Mouse (Mus musculus) embryo, embryonic 10 days (tissue): ENCODE measurements around the gene Gm28308.

Experiments
- DNase-seq: peaks from one replicate; pipeline ENCODE4 v3.0.0-alpha.2; 2015; ENCODE audit warnings: low spot score

The Gm28308 gene

DNA sequence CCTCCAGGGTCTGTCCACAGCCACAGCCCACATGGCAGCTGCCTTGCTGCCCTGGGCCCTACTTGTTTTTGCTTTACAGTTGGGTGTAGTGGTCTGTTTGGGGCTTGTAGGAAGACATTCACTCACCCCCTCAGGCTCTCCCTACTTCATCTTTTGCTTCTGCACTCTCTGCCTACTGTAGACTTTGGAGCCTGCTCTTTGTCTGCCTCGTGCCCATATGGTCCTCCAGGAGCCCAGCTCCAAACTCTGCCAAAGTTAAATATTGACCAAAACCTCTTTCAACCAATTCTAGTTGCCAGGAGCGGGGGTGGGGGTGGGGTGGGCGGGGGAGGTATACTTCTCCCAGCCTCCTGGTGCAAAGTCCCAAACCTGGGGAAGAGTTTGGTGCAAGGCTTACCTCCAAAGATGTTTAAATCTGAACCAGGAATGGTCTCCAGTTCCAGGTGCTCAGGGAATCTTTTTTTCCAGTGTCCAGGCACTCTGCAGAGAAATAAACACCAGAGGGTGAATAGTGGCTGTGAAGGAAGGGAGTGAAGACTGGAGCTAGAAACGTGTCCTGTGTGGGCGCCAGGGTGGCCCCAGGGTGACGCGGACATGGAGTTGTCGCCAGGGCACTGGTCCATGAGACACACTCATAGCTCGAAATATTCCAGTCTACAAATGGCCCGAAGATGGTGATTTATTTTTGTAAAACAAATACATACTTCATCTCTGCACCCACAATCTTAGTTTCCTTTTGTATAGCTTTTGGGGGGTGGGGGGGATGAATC is 29.6 kb downstream of the Gm28308 start:
- DNase-seq = no peak

DNA sequence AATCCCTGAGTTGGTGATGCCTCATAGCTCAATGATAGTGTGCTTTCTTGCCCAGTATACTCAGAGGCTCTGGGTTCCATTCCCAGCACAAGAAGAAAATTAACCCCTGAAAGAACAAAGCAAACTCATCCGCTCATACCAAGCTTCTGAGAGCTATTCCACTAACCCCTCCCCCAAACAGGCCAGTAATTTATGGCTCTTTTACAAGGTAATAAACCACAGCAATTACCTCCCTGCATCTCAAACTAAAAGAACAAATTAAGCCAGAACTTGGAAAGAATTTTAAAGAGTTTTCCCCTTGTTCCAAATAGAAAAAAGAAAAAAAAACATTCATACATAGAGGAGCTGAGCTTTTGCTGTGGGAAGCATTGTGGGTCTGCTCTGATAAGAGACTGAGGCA is 30.3 kb downstream of the Gm28308 start:
- peak; percentile 49 for DNase-seq

DNA sequence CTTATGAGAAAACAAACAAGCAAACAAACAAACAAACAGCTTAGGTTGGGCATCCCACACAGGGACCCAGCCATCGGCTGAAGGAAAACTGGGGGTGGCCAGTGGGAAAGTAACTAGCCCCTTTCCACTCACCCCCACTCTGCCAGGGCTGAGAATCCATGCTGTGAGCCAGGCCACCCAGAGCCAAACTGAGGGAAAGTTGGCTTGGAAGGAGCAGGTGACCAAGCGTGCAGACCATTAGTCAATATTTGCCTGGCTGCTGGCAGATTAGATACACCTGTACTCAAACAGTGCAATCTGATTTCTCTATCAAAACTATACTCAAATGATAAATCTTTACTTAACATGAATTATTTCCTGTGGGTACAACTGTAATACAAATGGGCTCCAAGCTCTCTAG is 31.1 kb downstream of the Gm28308 start:
- no peak for DNase-seq

DNA sequence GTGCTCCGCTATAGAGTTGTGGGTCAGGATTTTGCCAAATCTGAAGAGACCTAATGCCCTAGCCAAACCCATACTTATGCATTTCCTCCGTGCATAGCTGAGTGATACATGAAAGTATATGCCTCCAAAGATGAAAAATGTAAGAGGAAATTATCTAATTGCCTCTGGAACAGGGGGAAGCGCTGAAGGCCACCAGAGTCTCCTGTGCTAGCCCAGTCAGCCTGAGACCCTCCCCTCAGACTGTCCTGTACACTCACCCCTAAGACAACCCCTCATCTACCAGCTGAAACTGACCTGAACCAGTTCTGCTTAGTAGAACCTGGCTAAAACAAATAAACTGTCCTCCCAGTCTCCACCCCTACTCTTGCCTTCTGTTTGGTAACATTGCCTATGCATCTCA is 32.4 kb downstream of the Gm28308 start:
- no peak for DNase-seq

DNA sequence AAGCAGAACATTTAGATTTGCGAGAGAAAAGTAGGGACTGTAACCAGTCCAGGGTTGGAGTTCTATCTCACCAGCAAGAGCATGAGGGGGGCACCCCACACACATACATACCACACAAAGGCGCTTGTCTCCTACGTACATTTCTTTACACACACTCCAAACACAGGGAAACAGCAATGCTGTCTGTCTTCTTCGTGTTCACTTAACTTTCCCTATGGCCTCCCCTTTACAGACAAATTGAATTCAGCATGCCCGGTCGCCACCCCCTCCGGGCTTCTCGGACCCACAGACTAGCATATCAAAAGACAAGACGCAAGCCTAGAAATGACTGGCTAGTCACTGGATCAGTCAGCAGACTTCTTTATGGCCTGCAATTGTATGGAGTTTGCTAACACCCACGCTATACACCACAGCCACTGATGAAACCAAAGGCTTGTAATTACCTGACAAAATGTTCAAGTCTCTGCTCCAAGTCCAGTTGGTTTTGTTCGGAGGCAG is 32.9 kb downstream of the Gm28308 start:
- no peak for DNase-seq

DNA sequence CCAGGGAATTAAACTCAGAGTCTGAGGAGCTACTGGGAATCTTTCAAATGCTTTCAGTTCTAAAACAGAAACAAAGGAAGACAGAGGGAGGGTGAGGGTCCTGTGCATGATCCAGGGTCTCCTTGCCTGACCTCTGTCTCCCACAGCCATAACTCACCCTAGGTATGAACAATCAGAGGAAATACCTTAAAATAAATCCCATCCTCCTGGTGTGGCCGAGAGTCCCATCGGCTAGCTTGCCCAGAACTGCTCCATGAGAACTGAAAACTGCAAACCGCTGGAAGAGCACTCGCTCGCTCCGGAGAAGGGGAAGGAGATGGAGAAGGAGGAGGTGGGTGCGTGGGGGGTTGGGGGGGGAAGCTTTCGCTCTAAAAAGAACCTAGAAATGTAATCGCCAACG is 33.4 kb downstream of the Gm28308 start:
- peak; percentile 57 for DNase-seq

DNA sequence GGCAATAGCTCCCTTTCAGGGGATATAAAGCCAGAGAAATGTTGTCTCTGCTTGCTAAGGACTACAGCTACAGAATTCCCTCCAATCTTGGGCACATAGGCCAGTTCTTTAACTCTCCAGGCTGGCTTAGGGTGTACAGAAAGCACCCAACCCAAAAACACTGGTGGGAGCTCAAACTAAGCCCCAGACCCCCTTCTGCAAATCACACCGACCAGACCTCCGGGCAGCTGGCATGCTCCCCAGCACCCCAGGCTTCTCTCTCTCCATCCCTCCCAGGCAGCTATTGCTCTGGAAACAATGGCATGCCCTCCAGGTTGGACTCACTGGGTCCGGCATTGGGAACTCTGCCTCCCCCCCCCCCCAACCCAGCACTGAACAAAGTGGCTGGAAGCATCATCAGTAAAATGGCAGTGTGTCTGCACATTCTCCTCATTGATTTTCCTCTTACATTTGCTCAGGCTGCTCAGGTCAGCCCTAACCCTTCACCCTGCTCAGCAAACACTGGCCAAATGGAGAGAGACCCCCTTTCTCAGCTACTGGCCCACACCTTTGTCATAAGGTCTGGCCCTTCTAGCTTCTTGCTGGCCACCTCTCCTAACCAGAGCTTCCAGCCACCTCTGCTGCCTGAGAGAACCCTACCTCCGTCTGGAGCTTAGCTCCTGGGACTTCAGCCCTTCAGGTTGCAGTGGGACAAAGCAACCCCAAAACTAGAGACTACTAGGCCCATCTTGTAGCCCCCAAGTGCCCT is 34.0 kb downstream of the Gm28308 start:
- peak; percentile 28 for DNase-seq

DNA sequence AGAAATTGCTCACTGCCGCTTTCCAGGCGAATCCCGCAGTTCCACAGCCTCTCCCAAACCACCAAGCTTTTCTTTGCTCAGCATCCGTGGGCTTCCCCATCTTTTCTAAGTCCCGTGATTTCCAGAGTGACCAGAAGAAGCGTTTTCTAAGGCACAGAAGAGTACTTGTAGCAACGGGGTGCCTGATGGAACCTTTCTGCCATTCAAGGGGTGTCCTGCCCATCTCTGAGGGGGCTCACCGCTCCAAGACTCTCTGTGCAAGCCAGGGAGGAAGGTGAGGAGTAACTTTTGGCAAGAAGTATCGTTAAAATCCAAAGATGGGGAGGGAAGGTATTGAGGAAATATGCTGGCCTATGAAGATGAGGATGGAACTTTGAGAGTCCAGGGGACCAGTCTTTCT is 35.3 kb downstream of the Gm28308 start:
- DNase-seq = peak; percentile 18

DNA sequence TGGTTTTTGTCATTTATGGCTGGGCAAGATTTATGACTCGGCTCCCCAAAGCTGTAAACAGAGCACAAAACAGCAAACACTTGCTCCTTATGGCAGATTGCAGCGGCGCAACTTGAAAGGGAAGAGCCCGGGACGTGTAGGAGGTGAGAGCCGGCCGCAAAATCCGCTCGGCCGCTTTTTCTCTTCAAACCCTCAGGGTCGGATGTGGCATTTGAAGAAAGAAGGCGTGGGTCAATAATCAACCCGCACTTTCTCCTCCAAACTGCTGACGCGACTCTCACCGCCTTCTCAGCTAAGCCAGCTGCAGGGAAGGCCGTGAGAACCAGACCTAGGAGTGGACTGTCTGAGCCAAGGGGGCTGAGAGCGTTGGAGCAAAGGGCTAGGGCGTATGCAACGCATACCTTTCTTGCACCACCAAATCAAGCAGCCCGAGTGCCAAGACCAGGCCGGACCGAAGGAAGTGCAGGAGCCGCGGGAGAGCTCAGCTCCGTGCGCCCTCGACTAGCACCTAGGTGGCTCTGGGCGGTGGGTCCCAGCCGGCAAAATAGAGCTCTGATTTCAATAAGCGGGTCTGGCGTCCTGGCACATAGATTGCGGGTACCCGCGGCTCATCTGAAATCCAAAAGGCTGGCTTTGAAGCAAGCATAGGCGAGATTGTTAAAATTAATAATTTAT is 35.9 kb downstream of the Gm28308 start, which contains the start of gene 5730596B20Rik:
Gene 5730596B20Rik, plus strand, starts transcription at position 438 of the 675 bp plus-strand sequence.
- peak; percentile 85 for DNase-seq

DNA sequence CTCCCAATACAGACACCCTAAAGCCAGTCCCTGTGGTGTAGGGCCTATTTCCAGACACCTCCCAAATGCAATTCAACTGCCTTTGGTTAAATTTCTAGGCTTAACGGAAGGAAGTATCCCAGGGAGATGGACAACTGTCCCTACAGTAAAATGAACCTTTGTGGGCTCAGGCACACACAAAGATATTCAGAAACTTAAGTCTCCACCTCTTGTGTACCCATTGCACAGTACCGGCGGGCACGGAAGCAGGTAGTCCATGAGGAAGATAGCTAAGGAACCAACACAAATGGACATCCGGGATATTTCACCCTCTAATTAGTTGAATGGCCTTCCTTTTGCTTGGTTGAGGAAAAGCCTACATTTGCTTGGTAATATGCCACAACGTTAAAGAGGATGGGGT is 36.7 kb downstream of the Gm28308 start:
- DNase-seq = peak; percentile 52

DNA sequence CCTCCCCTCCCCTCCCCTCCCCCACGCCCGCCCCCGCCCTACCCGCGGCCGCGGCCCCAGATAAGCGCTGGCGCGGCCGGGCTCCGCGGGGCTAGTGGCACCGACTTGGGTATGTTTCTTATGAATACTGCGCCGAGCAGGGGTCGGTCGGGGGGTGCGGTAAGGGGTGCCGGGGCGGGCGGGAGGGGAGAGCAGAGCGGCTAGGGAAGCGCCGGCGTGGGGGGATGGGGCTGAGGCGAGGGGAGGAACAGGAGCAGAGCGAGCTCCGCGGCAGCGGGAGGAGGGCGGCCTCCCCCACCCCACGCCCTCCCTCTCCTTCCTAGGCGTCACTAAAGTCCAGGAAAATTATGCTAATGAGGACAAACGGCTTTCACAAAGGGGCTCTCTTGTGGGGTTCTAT is 37.3 kb downstream of the Gm28308 start:
- peak; percentile 66 for DNase-seq

DNA sequence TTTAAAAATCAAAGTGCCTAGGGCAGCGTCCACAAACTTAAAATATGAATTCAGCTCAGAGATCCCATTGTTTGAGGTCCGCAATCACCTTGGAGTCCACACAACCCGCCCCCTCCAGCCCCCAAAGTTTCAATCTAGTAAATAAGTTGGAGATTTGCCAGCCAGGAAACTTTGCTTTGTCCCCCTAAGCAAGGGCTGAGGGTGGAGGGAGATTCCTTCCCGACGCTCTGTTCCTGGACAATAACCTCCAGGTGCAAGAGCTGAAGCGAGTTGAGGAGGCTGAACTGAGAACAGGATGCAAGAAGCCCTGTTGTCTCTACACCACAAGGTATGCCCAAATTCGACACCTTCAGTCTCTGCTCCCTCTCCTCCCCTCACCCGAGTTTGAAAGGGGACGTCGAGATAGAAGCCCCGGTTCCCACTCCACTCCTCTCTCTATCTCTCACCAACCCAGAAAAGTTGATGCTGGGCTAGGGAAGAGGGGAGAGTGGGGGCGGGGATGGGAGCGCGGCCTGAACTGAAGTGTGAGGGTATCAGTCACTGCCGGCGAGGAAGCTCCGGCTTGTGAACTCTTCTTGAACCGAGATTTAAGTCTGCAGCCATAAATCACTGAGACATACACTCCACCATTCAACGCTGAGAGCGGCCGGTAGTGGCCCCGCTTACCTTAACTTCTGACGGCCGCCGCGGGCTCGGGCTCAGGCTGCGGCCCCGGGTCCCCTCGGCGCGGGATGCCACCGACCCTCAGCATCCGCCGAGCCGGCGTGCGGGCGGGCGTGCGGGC is 38.0 kb downstream of the Gm28308 start:
- DNase-seq = peak; percentile 91

DNA sequence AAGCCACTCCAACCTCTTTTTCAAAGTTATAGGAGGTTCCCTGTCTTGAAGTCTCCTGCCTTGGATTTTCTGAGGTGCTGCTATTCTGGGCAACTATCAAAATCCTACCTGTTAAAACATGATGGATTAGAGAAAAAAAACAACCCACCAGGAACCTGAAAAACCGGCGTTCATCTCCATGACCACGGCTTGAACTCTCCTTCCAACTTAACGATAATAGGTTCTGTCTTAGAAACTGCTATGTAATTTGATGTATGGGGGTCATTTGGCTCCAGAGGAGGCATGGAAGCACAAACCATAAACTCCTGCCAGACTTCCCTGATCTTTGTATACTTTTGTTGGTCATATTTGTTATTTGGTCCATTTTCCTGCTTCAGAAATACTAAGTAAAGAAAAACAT is 39.5 kb downstream of the Gm28308 start:
- DNase-seq = peak; percentile 74

DNA sequence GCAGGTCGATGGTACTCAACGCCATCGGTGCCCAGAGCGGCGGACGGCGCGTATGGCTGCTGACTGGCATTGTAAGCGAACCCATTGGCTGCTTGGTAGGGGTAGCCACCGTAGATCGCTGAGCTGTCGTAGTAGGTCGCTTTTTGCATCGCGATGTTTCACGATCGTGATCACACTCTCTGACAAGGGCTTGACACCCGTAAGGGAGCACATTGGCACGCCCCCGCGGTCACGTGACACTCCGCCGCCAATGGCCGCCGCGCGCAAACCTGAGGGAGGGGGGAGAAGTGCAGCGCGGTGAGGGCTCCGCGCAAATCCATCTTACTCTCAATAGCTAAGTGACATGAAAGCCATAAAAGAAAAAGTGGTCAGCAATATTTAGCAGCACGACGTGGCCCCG is 40.6 kb downstream of the Gm28308 start:
- DNase-seq = peak; percentile 98

DNA sequence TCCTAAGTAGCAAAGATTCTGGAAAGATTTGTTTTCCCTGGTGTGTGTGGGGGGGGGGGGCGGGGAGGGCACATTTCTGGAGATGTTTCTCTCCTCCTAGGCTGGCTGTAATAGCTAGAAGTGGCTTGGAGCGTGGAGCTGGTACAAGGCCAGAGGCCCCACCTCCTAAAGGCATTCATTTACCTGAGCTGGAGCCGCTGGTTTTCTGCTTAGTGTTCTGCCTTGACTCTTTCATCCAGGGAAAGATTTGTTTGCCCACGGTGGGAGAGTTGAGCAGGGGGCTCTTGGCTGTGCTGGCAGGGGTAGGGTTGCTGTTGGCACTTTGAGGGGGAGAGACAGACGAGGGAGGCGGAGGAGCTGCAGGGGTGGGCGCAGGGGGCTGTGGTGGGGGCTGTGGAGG is 41.2 kb downstream of the Gm28308 start:
- no peak for DNase-seq

DNA sequence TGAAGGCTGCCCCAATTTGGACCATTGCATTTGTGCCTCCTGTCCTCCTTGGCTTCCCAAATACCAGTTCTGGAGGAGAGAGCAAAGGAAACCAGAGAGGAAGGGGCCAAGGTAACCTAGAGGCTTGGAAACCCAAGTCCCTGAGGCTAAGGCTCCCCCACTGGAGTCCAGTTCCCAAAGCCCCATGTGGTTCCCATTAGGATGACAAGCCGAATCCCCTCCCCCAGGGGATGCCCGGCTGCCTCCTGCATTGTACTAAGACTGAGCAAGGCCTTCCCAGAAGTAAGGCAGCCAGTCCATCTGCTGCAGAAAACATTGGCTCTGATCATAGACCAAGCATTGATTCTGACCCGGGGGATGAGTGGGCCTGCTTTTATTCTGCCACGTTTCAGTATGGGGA is 41.8 kb downstream of the Gm28308 start:
- DNase-seq = peak; percentile 86

DNA sequence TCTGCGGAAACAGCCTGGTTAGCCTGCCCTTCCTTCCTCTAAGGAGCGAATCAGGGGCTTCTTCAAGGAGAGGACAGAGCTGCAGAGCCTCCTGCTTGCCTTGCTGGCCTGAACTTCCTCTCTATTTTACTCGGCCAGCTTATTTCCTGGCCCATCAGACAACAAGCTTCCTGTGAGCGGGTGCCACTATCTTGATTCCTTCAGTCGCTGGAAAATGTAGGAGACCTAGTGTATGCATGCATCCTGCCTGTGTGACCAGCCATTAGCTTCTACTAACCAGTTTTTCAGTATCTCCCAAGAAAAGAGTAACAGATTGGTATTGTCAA is 42.3 kb downstream of the Gm28308 start:
- DNase-seq = no peak

DNA sequence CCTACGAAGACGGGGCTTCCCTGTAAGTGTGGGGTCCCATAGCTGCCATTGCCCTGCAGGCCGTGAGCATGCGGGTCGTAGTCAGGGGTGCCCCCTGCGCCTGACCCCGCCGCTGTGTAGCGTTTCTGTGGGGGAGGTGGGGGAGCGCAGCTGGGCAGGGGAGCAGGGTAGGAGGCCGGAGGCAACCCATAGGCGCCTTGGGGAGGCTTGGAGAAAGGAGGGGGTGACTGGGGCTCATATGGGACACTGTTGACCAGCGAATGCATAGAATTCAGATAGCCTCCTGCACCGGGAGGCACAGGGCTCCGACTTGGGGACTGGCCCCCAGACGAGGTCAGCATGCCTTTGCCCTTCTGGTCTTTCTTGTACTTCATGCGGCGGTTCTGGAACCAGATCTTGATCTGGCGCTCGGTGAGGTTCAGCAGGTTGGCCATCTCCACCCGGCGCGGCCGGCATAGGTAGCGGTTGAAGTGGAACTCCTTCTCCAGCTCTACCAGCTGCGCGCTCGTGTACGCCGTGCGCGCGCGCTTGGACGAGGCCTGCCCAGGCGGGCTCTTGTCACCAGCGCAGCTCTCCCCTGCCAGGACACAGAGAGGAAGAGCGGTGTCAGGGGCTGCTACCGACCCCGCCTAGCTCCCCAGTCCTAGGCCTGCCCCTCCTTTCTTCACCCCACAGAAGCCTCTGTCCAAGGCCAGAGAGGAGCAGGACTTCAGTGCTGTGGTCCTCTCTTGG is 42.8 kb downstream of the Gm28308 start:
- no peak for DNase-seq

DNA sequence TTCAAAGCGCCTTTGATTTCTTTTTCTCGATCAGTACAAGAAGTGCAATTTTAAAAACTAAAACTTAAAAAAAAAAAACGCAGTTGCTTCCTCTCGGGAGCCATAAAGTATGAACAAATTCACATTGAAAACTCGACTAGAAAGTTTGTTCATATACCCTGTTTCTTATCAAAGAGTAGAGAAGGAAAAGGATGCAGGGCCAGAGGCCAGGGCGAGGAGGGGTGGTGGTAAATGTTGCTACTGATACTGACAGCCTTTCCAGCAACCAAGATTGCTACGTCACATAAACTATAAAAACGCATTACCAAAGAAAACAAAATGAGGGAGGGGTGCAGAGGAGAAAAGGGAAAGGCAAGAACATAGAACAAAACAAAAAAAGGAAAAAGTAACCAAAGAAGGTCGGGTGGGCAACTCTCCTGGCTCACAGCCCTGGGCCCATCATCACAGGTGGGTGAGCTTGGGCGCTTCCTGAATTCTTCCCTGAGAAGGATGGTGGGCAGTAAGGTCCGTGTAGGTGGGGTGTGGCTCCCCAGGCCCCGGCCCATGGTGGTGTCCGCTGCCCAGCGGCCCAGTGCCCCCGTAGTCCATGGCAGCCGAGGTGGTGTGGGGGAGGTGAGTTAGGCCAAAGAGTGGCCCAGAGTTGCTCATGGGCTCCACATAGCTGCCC is 43.5 kb downstream of the Gm28308 start:
- no peak for DNase-seq

DNA sequence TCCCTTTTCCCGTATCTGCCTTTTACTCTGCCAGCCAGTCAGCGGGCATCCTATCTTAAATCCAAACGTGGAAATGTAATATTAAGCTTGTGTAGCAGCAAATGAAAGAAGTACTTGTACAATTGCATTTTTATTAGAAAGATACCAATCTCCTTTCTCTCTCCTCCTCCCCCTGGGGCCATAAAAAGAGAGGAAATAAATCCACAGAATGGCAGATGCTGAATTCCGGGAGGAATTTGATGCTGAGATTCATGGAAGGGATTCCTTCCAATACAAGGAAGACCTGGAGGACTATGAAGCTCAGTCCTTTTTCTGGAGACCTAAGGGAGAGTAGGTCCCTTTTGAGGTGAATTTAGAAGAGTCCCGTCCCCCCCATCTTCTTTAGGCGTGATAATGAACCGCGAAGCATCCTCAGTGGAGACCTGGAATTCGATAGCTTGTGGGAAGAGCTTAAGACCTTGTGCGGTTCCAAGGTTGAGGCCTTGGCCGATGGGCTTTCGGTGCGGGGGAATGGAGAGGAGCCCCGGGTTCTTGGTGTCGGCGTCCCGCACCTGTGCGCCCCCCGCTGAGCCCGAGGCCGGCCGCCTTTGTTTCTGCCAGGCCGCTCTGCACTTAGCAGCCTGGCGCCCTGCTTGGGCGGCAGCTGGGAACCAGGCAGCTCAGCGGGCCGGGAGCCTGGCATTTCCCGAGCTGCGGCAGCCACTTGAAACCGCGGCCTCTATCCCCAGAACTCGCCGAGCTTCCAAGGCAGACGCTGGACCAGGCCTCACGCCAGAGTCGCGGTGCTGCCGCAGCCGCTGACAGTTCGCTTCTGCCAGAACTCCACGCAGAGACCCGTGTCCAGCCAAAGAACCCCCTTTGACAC is 44.7 kb downstream of the Gm28308 start:
- peak; percentile 57 for DNase-seq
